Comparison of ENCODE assay signal across 27 mouse cellular contexts in the genomic region with DNA sequence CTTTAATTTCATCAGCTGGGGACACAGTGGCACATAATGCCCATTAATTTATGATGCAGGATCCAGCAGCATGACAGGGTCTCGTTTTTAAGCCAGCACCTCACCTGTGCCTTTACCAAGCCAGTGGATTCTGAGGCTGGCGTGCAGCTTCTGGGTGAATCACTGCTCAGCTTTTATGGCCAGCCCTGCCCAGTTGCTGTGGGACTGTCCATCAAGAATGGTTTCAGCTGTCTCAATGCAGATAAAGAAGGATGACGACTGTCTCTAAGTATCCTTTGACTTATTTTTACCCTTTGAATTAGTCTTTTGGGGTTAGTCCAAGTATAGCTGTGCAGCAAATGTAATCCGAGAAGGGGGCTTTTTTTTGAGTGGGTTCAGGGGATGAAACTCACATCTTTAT.
"Had no signal": no experiment of that assay in that cellular context is flagged by ENCODE, and none has a peak within 500 bp of the region (broad histone marks: within the 10 kb centered on the region; RNA-seq: fewer than 3 reads in every experiment).

No protein-coding gene starts in this region.

- H3K9me3 ChIP-seq: embryonic facial prominence, embryonic 12.5 days; embryonic facial prominence, embryonic 13.5 days; embryonic facial prominence, embryonic 15.5 days; forebrain, embryonic 10.5 days; forebrain, embryonic 12.5 days; forebrain, embryonic 13.5 days; forebrain, embryonic 15.5 days; heart, embryonic 10.5 days had no signal

- H3K27ac ChIP-seq: embryonic facial prominence, embryonic 12.5 days; embryonic facial prominence, embryonic 13.5 days; embryonic facial prominence, embryonic 15.5 days; forebrain, embryonic 10.5 days; forebrain, embryonic 12.5 days; forebrain, embryonic 13.5 days; forebrain, embryonic 15.5 days; gastrocnemius, adult 2 months; heart, adult 2 months; heart, embryonic 10.5 days had no signal

- DNase-seq: cerebellum, adult 2 months; cerebellum, adult 8-10 months; cerebellum, adult 9-10 months; cerebellum, adult 9-11 months; cerebellum, postnatal 10 days; cerebellum, postnatal 14 days; cerebellum, postnatal 25 days; cerebellum, postnatal 36 days; embryo, embryonic 11 days; forebrain, postnatal 0 days; gastrocnemius, adult 2 months; gastrocnemius, postnatal 10 days; gastrocnemius, postnatal 14 days; gastrocnemius, postnatal 25 days; gastrocnemius, postnatal 36 days; heart, adult 18-20 months; heart, adult 2 months had no signal

- H3K4me1 ChIP-seq: embryonic facial prominence, embryonic 12.5 days; embryonic facial prominence, embryonic 13.5 days; embryonic facial prominence, embryonic 15.5 days; forebrain, embryonic 10.5 days; forebrain, embryonic 12.5 days; forebrain, embryonic 13.5 days; forebrain, embryonic 15.5 days; heart, embryonic 10.5 days had no signal

- H3K4me3 ChIP-seq: embryonic facial prominence, embryonic 12.5 days; embryonic facial prominence, embryonic 13.5 days; embryonic facial prominence, embryonic 15.5 days; erythroblast, embryonic 14.5 days; forebrain, embryonic 10.5 days; forebrain, embryonic 12.5 days; forebrain, embryonic 13.5 days; forebrain, embryonic 15.5 days; gastrocnemius, adult 2 months; heart, adult 2 months; heart, embryonic 10.5 days had no signal

- H3K4me2 ChIP-seq: embryonic facial prominence, embryonic 12.5 days; embryonic facial prominence, embryonic 13.5 days; embryonic facial prominence, embryonic 15.5 days; forebrain, embryonic 12.5 days; forebrain, embryonic 13.5 days; forebrain, embryonic 15.5 days had no signal

- H3K27me3 ChIP-seq: embryonic facial prominence, embryonic 12.5 days; embryonic facial prominence, embryonic 13.5 days; embryonic facial prominence, embryonic 15.5 days; forebrain, embryonic 12.5 days; forebrain, embryonic 13.5 days; forebrain, embryonic 15.5 days had no signal

- H3K36me3 ChIP-seq: embryonic facial prominence, embryonic 12.5 days; embryonic facial prominence, embryonic 13.5 days; embryonic facial prominence, embryonic 15.5 days; forebrain, embryonic 10.5 days; forebrain, embryonic 12.5 days; forebrain, embryonic 15.5 days; heart, embryonic 10.5 days had no signal

- H3K9ac ChIP-seq: embryonic facial prominence, embryonic 12.5 days; embryonic facial prominence, embryonic 13.5 days; embryonic facial prominence, embryonic 15.5 days; forebrain, embryonic 12.5 days; forebrain, embryonic 13.5 days; forebrain, embryonic 15.5 days; forebrain, postnatal 0 days had no signal

- ATAC-seq: forebrain, embryonic 13.5 days; forebrain, embryonic 14.5 days; forebrain, embryonic 15.5 days; forebrain, postnatal 0 days had no signal
